ENCODE assay signal across 8 mouse cellular contexts in the genomic region with DNA sequence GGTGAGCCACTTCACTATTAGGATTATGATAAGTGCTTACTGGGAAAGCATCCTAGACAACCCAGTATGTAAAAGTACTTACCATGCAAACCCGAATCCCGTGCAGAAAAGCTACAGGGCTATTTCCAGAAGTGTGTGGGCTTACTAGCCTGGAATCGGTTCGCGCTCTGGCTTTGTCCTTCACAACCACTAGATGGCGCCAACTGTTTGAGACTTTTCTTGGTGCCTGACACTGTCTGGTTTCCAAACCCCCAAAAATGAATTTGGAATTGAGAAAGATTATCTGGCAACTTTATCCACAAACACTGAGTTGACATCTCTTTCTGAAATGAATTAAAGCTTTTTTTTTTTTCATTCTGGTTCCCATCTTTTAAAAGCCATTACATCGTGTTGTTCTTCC.
DNase-seq lines count a peak whose midpoint lies in the region; ATAC-seq and TF ChIP-seq lines count a peak whose summit lies in the region.

No protein-coding gene starts in this region.

- H3K9ac ChIP-seq in kidney, postnatal 0 days (ENCODE audit: low read depth, low read length): no peak overlapping the region
- no peak overlapping the region for H3K9ac ChIP-seq in liver, postnatal 0 days (replicated peaks)

- no peaks in the 10 kb centered on the region for H3K4me1 ChIP-seq in kidney, postnatal 0 days (replicated peaks; ENCODE audit: insufficient read depth, low read length)
- no peaks in the 10 kb centered on the region for H3K4me1 ChIP-seq in liver, postnatal 0 days (ENCODE audit: insufficient read depth)

- WGBS in kidney, postnatal 0 days: 4% methylated on average over 7 of the region's 7 CpGs
- WGBS in liver, postnatal 0 days (ENCODE audit: insufficient replicate concordance): 6% methylated on average over 7 of the region's 7 CpGs

- no peaks in the 10 kb centered on the region for H3K9me3 ChIP-seq in kidney, postnatal 0 days (replicated peaks; ENCODE audit: low read length)
- no peaks in the 10 kb centered on the region for H3K9me3 ChIP-seq in liver, postnatal 0 days (ENCODE audit: low read length)

- no peak overlapping the region for H3K4me2 ChIP-seq in kidney, postnatal 0 days (ENCODE audit: low read length)
- H3K4me2 ChIP-seq in liver, postnatal 0 days (ENCODE audit: low read depth, low read length): no peak overlapping the region

- ATAC-seq in kidney, postnatal 0 days (replicated peaks; ENCODE audit: low FRiP score, low read depth): no peak
- ATAC-seq in liver, postnatal 0 days: no peak
- ATAC-seq in inflammation-experienced regulatory T-cells, adult 6 months: no peak

- TF ChIP-seq EP300 in liver, postnatal 0 days (IDR thresholded peaks at IDR 0.05; ENCODE audit: low read depth): no peak

- H3K4me3 ChIP-seq in kidney, postnatal 0 days (replicated peaks; ENCODE audit: low read depth, low read length): no peak overlapping the region
- H3K4me3 ChIP-seq in liver, postnatal 0 days (ENCODE audit: low read depth, low read length): no peak overlapping the region

- no peak overlapping the region for H3K27ac ChIP-seq in kidney, postnatal 0 days
- no peak overlapping the region for H3K27ac ChIP-seq in liver, postnatal 0 days (ENCODE audit: low read depth)

- H3K27me3 ChIP-seq in kidney, postnatal 0 days (ENCODE audit: insufficient read depth, low read length): peaks cover 6% of the 10 kb centered on the region; the same call in 1 of the 2 replicates
- no peaks in the 10 kb centered on the region for H3K27me3 ChIP-seq in liver, postnatal 0 days (ENCODE audit: insufficient read depth, low read length)

- peak; percentile 65 for DNase-seq in urinary bladder, postnatal 14 days (ENCODE audit: low spot score)
- DNase-seq in urinary bladder, postnatal 10 days (ENCODE audit: low spot score): no peak
- peak; percentile 47 for DNase-seq in cerebellum, adult 11 months
- peak; percentile 75 for DNase-seq in forelimb bud, embryonic 11.5 days (ENCODE audit: low read depth, low spot score)
- DNase-seq in kidney, postnatal 0 days (ENCODE audit: low spot score): peak; percentile 87
- DNase-seq in liver, postnatal 0 days: peak; percentile 40
- peak; percentile 42 for DNase-seq in ovary, postnatal 36 days (ENCODE audit: low spot score)

- TF ChIP-seq CTCF in kidney, postnatal 0 days (IDR thresholded peaks at IDR 0.05; ENCODE audit: low read depth): peak; percentile 90
- TF ChIP-seq CTCF in liver, postnatal 0 days (IDR thresholded peaks at IDR 0.05; ENCODE audit: low read depth): peak; percentile 79

- no peaks in the 10 kb centered on the region for H3K36me3 ChIP-seq in kidney, postnatal 0 days (ENCODE audit: insufficient read depth, low read length)
- no peaks in the 10 kb centered on the region for H3K36me3 ChIP-seq in liver, postnatal 0 days (replicated peaks; ENCODE audit: insufficient read depth, low read length)
